Mouse (Mus musculus): ENCODE measurements at regions not wholly inside any gene's neighbourhood (a gene's known extent, or its start where the extent isn't known, plus 50 kb on each side); places are given as distances from the start of the nearest gene placed in this dataset.
"Not testable (repeated sequence)": the region's sequence is repeated elsewhere in the genome, so short reads cannot be mapped to it uniquely, and the experiment has no call there.

GRCm38 (mm10) chr10:62031986-62032385 is 53.1 kb upstream of the Col13a1 start:
- not testable (repeated sequence) for H3K36me3 ChIP-seq (ENCODE audit: control insufficient read depth, insufficient read depth, low read length); H3K9me3 ChIP-seq (replicated peaks; ENCODE audit: control insufficient read depth, low read length); H3K27ac ChIP-seq (ENCODE audit: low read depth, low read length); DNase-seq (ENCODE audit: low spot score); H3K9ac ChIP-seq (ENCODE audit: low read length); H3K4me2 ChIP-seq (ENCODE audit: low read length); ATAC-seq; H3K27me3 ChIP-seq (replicated peaks; ENCODE audit: control insufficient read depth, insufficient read depth, low read length); H3K4me3 ChIP-seq (ENCODE audit: low read depth, low read length); H3K4me1 ChIP-seq (ENCODE audit: control insufficient read depth, insufficient read depth, low read length)
- 91% methylated on average over 6 of the region's 6 CpGs for WGBS

- H3K27me3 ChIP-seq (replicated peaks; ENCODE audit: control insufficient read depth, insufficient read depth, low read length) = no peaks in the 10 kb centered on the region
Measured at GRCm38 (mm10) chr10:62029271-62029670, 50.4 kb upstream of the Col13a1 start.

More at GRCm38 (mm10) chr10:62029271-62029670, 50.4 kb upstream of the Col13a1 start:
- Histone ChIP-seq H3K4me3 (ENCODE audit: low read depth, low read length) (no peak overlapping the region), H3K36me3 (ENCODE audit: control insufficient read depth, insufficient read depth, low read length) (no peaks in the 10 kb centered on the region), H3K4me1 (ENCODE audit: control insufficient read depth, insufficient read depth, low read length) (peaks cover under 1% of the 10 kb centered on the region; the same call in 1 of the 2 replicates), H3K9ac (ENCODE audit: low read length) (no peak overlapping the region), H3K9me3 (replicated peaks; ENCODE audit: control insufficient read depth, low read length) (no peaks in the 10 kb centered on the region), H3K4me2 (ENCODE audit: low read length) (no peak overlapping the region), H3K27ac (ENCODE audit: low read depth, low read length) (no peak overlapping the region)
- no peak for ATAC-seq
- no peak for DNase-seq (ENCODE audit: low spot score)
- WGBS = 85% methylated on average over 2 of the region's 2 CpGs

All from forebrain, embryonic 14.5 days (tissue).